Mouse (Mus musculus): ENCODE measurements around the gene D17Wsu92e. TPM values are rescaled to one million over a fixed set of nuclear protein-coding genes. Genes with fewer than 3 reads are reported as not detected.

Gene D17Wsu92e
- 81.3 TPM for total RNA-seq (2023)

DNA sequence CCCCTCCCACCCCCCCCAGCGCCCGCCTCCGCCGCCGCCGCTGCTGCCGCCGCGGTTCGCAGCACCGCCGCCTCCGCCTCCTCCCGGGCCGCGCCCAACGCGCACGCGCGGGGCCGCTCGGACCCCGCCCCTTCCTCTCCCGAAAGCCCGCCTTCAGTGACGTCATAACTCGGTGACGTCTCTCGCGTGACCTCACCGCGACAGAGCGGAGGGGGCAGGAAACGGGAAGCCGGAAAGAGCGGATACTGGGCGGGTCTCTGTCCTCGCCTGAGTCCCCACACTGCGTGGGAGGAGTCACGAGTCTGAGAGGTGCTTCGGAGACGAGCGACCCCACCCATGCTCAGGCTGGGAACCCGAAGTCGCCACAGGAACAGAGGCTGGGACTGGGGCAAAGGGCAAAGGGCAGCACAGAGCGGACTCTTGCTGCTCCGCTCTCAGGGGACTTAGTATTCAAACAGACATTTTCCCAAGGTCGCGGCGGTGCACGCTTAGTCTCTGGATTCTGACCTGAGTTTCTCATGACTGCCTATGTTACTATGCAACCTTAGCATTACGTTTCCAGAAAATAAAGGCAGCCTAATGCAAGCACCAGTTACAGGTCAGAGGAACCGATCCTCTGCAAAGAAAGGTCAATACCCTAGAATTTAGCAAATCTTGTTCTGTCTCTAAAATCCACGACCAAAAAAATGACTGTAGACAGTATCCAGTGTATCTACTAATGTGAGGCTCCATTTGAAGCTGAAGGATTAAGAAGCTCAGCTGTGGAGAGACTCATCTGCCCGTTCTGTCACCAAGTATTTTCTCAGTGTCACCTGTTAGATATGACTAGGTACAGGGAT lies at the start of gene D17Wsu92e:
D17Wsu92e (minus strand) TSS at position 81 of the 839 bp plus-strand sequence.

DNA sequence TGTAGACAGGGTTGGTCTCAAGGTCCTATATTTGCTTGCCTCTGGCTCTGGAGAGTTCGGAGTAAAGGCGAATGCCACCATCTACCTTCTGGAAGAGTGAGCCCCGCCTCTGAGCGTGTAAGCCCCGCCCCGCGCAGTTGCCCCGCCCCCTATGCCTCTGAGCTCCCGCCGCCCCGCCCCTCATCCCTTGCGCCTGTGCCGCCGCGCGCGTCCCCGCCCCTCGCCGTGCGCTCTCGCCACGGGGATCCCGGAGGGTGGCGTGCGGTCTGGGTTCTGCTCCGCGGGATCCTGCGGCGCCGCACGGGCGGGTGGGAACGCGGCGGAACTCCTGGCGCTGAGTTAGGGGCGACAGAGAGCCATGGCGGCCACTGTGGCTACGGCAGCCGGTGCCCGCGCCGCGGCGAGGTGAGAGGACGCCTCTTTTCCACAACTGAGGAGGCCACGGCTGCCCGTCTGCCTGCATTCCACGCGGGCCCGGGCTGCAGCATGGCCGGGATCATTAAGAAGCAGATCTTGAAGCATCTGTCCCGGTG lies 35.9 kb upstream of the D17Wsu92e start, which contains the start of gene Uhrf1bp1:
Uhrf1bp1 (plus strand) TSS at position 177 of the 533 bp plus-strand sequence.

DNA sequence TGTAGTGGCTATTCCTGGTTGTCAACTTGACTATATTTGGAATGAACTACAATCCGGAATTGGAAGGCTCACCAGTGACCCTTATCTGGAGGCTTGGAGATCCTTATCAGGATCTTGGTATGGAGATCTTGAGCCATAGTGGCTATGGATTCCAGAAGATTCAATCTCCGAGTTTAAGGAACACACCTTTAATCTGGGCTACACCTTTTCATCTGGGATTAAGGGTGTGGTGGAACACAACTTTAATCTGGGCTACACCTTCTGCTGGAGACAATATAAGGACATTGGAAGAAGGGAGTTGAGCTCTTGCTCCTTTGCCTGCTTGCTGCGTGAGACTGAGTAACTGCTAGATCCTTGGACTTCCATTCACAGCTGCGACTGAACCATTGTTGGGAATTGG lies 17.4 kb upstream of the D17Wsu92e start, which contains the start of gene Snrpc:
Snrpc (plus strand) TSS at position 301 of the 400 bp plus-strand sequence.

DNA sequence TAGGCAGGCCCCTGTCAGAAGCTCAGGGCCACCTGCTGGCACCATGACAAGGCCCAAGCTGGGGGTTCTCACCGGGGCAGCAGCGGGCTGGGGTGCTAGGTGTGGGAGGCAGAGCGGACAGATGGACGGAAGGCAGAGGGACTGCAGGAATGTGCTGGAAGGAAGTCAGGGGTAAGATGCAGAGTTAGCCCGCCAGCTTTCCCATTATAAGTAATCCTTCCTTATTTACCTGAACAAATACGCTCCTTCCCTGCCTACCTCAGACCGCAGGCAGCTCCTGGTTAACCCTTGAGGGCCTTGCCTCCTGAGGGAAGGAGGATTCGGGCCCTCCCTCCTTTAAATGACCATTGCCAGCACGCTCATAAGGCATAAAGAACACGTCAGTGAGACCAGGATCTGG lies 91.7 kb downstream of the D17Wsu92e start, which contains the start of gene Spdef:
Spdef (minus strand) TSS at position 186 of the 400 bp plus-strand sequence.

Other genes with a start within 250 kb of the D17Wsu92e start
- gene Nudt3, start 197.2 kb downstream of the D17Wsu92e start, total RNA-seq (2023), result 86.4 TPM
- not detected for gene RPS10-NUDT3, start 185.4 kb downstream of the D17Wsu92e start, total RNA-seq (2023)
- 2,982 TPM for gene Rps10, start 184.0 kb downstream of the D17Wsu92e start, total RNA-seq (2023)
- 38.2 TPM for gene Pacsin1, start 165.1 kb downstream of the D17Wsu92e start, total RNA-seq (2023)
- gene Spdef, start 91.7 kb downstream of the D17Wsu92e start, total RNA-seq (2023), result 1.2 TPM
- 68.9 TPM for gene Snrpc, start 17.5 kb upstream of the D17Wsu92e start, total RNA-seq (2023)
- gene Uhrf1bp1, start 35.8 kb upstream of the D17Wsu92e start, total RNA-seq (2023), result 4.4 TPM
- gene Anks1, start 88.7 kb upstream of the D17Wsu92e start, total RNA-seq (2023), result 50.7 TPM
- 29.7 TPM for gene Taf11, start 89.2 kb upstream of the D17Wsu92e start, total RNA-seq (2023)